Mouse (Mus musculus) gastrocnemius, postnatal 10 days (tissue): ENCODE results near the gene Drd5. TPM values are rescaled to one million over a fixed set of nuclear protein-coding genes. Genes with fewer than 3 reads are reported as not detected.

Experiments used
- DNase-seq: peaks from one replicate; pipeline ENCODE4 v3.0.0; 2021; ENCODE audit warnings: mixed read lengths
- long read RNA-seq, 2 experiments: library from polyadenylated mRNA; stranded (forward); transcript quantifications; one replicate each; pipeline ENCODE4 v2.0.0; 2021
- total RNA-seq, 2 experiments: library from RNA; stranded (reverse); gene quantifications; 2 replicates each; pipeline ENCODE4 v1.2.3; 2021

The Drd5 gene
- not detected for total RNA-seq
- long read RNA-seq, experiment 1, result 0 reads
- long read RNA-seq, experiment 2, result 0 reads

DNA sequence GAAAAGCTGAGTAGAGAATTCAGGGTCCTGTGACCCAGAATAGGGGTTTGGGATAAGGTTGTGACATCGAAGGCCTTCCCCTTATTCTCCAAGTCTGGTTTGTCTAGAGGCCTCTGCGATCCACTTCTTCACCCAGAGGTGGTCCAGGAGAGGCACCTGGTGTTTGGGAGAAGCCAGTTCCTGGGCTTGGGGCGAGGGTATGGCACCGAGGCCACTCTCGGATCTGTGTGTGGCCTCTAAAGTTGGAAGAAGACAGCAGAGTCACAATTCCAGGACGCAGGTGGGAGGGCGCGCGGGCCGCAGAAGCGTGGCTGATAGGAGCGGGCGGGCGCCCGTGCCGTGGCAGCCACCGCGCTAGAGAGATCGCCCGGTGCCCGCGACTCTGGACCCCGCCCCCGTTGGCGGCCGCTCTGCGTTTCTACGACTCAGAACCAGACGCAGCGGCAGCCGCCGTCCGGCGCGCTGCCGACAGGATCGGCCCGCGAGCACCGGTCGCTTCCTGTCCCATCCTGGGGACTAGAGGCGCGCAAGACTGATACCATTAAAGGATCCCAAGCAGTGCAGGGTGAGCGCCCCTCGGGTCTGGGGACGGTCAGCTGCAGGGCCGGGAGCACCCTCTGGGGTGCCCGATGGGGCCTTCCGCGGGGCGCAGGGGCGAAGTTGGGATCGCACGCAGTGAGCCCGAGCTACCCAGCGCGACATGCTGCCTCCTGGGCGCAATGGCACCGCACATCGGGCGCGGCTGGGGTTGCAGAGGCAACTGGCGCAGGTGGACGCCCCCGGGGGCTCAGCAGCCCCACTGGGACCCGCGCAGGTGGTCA is at the start of gene Drd5:
TSS of gene Drd5 (plus strand) at position 402 of the 821 bp plus-strand sequence.
- DNase-seq, result no peak

DNA sequence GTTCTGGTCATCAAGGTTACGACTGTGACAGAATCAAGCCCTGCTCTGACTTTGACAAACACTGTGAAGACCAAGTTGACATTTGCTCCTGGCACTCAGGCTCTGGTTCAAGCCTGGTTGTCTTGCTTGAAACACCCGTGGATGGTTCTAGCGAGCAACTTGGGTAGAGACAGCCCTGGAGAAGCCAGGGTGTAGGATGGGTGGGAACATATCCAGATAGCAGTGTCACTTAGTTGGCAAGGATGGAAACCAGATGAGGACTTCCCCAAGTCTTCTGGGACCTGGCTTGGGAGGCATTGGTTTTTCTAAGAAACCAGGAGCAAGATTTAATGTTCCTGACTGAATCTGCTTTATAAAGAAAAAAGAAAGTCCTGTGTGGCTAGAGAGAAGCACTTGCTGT is 48.2 kb upstream of the Drd5 start:
- no peak for DNase-seq

DNA sequence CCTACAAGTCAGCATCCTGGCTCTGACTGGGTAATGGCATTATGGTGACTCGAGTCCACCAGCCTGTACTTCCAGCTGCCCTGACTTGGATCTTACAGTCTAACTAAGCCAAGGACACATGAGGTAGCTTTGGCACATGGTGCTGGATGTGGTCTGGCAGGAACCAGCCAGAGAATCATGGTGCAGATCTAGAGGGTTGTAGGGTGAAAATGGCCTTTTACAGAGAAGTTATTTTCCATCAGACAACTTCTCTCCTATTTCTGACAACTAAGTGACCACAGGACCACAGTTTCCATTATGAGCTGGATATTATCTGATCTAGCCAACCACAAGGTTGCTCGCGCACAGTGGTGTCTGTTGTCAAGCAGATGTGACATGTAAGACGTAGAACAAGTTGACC is 45.3 kb upstream of the Drd5 start:
- DNase-seq, result no peak

DNA sequence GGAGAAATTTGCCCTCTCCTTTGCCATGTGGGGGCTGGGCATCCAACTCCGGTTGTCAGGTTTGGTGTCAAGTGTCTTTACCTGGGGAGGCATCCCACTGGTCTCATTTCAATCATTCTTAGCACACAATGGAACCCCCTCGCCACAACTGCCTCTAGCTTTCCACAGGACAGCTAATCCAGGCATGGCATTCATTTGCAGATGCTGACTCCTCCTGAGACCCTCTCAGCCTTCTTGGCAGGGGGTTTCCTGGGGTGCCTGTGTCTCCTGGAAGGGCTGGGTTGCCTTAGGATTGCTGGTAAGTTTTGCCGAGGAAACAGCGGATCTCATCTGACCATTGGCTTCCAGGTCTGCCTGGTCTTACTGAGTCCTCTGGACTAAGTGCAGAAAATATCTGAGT is 43.4 kb upstream of the Drd5 start, which contains the start of gene Otop1:
TSS of gene Otop1 (plus strand) at position 202 of the 400 bp plus-strand sequence.
- no peak for DNase-seq

DNA sequence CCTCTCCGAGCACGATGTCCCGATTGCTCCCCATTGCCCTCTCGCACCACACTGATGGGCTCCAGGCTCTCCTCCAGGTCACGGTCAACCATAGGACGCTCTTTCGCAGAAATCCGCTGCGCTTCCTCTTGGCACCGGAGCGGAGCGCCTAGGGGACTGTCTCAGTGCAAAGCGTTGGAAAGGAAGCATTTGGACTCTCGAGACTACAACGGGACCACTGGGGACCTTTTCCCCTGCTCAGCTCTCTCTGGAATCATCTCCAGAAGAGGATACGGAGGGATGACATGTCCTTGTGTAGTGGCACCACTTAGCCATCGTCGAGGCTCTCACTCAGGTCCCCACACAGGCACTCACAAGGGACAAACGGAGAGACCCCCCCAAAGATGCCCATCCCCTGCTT is 42.7 kb upstream of the Drd5 start:
- DNase-seq, result no peak

DNA sequence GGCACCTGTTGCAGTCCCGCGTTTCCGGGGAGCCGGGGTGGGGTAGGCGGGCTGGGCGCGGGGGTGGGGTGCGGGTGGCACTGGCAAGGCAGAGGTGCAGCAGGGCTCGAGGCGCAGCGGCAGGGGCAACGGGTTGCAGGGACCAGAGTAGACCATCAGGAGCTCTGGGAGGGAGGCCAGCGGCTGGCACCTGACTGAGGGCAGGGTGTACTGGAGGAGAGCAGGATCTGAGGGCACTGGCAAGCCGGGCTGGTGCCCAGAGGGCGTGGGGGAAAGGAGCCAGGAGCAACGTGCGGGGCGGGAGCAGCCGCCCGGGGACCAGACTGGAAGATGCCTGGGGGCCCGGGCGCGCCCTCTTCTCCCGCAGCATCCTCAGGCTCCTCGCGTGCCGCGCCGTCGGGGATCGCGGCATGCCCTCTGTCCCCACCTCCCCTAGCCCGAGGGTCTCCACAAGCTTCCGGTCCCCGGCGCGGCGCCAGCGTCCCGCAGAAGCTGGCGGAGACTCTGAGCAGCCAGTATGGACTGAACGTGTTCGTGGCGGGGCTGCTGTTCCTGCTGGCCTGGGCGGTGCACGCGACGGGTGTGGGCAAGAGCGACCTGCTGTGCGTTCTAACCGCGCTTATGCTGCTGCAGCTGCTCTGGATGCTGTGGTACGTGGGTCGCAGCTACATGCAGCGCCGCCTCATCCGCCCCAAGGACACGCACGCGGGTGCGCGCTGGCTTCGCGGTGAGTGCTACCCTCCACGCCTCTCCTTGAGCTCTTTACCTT is 41.9 kb upstream of the Drd5 start:
- peak; percentile 10 for DNase-seq

DNA sequence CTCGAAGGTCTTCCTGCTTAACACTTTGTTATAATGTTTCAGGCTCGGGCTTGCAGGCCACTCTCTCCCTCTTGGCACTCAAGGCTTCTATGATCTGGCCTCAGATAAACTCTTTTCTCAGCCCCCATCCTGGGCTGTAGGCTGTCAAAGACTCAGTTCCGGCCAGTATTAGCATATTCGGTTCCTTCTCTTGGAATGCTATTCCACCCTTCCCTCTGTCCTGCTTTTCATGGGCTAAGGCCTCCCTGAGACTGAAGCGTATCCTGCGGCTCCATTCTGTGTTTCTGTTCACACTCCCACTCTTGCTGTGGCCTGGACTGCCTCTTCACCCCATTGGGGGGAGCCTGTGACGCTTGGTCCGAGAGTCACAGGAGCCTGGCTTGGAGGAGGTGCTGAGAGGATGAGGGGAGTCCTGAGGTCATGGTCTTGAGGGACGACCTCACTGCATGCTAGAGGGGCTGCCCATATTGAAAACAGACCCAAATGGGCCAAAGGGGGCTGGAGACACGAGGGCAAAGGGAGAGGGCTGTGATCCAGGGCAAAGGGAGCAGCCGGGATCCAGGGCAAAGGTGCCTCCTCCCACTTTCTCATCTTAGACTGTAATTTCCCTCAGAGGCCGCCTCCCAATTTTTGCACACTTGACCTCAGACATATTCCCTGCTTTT is 41.1 kb upstream of the Drd5 start:
- DNase-seq, result no peak

DNA sequence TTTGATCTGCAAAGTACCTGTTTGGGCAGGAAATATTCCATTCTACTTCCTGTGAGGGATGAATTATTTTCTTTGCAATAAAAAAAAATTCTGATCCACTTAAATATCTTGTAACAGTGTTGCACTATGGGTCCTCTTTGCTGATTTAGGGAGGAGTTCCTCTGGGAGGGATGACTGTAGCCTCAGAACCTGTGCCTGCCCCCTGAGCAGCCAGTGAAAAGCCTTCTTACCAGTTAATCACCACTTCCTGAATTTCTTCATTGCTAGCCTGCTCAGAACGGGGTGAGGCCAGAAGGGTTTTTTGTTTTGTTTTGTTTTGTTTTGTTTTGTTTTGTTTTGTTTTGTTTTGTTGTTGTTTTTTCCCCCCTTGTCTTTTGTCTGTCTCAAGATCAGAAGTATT is 39.1 kb upstream of the Drd5 start:
- no peak for DNase-seq

DNA sequence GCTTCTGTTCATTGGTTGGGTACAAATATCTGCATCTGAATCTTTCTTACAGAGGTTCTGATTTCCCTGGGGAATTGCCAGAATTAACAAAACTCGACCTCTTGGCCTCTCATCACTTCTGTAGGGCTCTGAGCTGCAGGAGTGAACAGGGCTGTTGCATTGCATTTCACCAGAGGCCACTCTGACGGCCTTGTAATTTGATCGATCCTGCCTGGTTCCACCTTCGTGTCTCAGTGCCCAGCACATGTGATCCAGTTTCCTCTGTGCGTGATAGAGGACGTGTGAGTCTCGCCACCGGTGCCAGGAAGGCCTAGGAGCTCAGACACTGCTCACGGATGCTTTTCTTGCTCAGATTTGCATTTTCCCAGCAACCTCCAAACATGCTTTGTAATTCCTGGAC is 33.4 kb upstream of the Drd5 start:
- no peak for DNase-seq

DNA sequence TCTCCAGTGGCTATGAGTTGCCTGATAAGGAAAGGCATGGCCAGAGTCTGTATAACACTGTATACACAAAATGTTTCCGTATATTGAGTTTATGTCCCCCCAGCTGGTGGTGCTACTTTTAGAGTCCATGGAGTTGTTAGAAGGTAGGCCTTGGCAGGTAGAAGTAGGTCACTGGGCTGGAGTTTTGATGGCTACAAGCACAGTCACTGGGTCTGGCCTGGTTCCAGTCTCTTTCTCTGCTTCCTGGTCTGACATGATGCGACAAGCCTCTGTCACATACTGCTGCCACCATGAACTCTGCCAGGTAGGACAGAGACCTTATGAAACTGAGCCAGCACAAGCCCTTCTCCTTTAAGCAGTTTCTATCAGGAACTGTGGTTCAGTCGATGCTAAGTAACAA is 30.7 kb upstream of the Drd5 start:
- DNase-seq, result no peak

DNA sequence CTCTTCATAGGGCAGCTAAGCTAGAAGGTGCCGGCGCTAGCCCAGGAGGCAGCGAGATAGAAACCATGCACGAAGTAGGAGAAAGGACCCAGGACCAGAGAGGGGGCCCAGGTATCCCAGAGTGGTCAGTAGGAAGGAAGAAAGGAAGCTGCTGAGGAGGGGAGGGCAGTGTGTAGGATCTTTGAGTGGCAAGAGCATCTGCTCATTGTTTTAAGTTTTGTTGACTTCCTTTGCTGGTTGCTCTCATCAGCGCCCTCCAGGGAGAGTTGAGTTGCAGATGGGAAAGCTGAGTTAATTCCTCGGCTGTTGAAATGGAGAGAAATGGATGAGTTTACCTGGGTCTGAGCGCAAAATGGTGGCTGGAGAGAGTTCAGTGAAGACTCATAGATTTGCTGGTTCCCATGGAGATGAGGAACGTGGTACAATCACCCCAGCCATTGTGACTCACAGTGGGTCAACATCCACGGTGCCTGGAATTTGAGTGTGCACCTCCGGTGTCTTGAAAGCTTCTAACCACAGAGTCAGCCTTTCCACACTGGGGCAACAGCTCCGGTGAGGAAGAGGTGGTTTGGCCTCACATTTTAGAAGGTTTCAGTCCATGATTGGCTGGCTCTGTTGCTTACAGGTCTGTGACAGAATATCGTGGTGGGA is 17.3 kb upstream of the Drd5 start:
- DNase-seq, result no peak

DNA sequence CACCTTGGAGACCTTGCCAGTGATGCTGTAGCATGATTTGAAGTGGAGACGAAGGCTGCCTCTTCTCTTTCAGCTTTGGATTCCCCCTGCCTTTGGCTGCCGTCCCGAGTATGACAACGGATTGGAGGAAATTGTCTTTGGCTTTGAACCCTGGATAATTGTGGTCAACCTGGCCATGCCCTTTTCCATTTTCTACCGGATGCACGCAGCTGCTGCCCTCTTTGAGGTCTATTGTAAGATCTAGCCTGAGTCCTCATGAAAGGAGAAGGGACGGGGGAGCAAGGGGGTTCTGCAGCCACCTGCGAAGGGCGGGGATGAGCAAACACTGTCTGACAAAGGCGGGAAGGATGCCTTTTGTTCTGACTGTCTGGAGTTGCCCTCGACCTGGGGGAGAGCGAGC is 16.5 kb upstream of the Drd5 start:
- no peak for DNase-seq

DNA sequence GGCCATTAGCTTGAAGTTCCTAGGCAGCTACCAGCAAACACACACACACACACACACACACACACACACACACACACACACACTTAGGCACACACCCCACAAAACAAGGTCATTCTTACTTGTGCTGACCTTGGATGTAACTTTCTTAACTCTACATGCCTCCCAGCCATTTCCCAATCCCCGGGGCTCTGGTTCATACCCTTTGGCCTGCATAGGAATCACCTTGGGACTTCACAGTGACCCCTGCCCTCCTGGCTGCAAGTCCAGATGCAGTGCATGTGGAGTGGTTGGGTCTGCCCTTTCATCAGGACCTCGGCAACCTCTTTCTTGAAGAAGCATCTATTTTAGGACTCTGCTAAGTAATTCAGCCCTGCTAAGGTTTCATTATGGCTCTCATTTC is 13.9 kb upstream of the Drd5 start:
- DNase-seq, result no peak

DNA sequence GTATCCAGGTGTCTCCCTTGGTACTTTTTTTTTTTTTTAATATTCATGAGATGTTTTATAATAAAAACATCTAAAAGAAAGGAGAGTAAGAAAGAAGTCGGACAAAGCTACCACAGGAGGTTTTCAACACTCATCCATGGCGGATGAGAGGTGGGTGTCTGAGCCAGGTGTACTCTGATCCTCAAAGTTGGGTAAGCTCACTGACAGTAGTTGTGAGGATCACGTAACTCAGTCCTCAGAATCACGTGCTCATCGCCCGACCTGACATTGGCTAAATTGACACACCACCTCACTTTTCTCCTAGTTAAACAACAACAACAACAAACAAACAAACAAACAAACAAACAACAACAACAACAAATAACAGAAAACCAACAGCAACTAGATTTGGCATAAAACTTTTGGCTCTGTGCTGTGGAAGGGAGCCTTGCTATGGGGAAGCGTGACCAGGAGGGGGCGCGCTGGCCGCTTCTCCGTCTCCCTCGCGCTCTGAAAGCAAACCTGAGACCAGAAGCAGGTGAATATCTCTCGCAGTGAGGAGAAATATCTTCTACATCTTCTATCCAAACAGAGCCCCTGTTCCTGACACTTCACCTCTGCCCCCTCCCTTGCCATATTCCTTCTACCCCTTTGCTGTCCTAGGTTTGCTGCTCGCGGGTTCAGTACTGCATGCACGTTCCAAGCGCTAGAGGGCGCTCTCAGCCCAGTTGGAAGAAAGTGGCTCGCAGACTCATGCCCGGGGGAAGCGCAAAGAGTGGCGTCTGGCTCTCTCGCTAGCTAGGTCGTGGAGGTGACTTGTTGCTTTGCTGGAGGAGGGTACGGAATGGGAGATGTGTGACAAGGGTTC is 11.7 kb upstream of the Drd5 start:
- peak; percentile 92 for DNase-seq

DNA sequence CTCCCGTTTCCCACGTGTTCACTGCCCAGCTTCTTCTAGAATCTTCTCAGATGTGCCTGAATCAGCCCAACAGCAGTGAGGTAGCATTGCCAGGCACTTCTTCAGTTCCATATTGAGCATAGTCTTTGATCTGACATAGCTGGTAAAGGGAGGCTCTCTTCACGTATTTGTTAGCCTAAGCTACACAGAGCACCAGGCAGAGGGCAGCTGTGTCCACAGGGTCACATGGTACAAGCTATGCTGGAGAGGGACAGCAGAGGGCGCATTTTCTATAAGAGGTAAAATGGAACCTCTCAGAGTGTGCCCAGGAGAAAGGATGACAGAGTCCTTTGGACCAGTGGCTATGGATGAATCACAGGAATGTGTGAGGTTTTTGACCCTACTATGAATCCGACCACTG is 10.3 kb upstream of the Drd5 start:
- DNase-seq, result peak; percentile 42

DNA sequence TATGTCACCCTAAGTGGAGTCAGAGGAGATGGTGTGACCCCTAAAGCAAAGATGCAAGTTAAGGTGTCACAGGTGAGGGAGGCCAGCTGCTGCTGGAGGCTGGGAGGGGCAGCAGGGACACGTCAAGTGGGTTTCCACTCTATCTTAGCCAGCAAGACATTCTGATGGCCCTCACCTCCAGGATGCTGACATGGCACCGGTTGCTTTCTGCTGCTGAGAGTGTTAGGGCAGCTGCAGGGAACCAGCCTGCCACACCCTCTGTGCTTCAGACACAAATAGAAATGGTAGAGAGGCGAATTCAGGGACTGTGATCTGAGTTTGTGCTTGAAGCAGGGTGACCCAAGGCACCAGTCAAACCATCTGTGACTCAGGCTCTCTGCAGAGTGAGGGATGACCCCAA is 9.4 kb upstream of the Drd5 start:
- no peak for DNase-seq

DNA sequence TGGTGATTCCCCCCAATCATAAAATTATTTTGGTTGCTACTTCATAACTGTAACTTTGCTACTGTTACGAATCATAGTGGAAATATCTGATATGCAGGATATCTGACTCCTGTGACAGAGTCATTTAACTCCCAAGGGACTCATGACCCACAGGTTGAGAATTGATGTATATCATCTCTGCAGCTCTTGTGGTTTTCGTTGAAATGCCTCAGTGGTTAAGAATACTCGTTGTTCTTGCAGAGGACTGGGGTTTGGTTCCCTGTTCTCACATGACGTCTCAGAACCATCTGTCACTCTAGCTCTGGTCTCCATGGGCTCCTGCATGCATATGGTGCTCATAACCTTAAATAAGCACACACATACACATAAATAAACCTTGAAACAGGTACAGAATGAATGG is 14.2 kb downstream of the Drd5 start:
- DNase-seq, result no peak

DNA sequence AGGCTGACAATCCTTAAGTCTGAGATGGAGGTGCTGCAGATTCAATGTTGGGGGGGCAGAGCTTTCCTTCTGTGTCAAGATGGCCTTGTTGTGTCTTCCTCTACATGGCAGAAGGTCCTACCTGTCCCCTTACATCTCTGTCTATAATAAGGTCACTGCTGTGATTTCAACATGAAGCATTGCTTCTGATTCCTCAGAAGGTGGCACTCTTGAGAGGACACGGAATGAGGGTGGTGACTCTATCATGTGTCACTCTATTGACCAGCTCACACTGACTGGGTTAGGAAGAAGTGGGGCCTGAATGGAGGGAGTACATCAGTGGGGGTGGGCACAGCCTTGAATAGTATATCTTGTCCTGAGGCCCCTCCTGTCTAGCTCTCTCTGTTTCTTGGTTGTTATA is 15.4 kb downstream of the Drd5 start:
- DNase-seq, result no peak

DNA sequence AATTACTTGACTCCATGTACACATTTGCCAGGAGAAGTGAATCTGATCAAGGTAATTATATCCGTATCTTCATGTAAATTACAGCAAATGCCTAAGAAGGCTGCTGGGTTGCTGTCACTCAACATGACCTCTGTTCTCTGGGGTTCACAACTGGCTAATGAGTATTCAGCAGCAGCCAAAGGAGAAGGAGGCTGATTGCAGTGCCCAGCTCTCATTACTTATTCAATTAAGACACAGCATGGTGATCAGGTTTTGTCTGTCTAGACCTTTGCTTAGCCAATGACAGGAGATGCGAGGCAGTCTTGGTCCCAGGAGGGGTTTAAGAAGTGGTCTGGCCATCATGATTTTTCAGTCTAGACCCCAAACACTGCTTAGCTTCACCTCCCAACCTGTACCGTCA is 23.9 kb downstream of the Drd5 start:
- no peak for DNase-seq

DNA sequence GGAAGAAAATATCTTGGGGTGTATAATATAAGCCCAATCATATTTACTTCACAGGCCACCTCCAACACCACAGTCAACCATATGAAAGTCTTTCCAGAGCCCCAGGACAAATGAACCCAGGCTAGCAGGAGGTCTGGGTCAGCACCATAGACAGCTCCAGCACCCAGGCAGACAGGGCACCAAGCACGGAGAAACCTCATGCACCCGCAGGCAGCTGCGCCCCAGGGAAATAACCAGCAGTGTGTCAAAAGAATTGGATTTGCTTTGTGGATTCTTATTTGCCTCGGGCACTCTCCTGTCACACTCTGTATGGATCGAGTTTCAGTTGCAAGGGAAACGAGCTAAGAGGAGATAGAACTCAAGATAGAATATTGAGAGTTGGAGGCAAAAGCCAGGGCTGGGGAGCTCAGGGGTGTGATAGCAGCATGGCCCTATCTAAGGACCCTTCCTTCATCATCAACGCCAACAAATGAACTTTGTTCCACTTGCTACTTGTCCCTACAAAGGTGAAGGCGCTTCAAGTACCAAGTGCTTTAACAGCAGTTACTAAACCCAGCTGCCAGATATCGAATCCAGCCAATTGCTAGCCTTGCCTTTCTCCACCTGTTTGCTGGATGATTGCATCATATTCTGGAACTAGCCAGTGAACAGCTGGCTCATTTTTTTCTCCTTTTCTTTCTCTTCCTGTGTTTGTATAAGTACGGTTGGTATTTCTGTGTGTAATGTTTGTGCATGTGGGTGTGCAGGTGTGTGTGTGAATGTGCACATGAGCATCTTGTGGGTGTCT is 27.7 kb downstream of the Drd5 start:
- peak; percentile 23 for DNase-seq
